ENCODE assay signal across 27 mouse cellular contexts in the genomic region with DNA sequence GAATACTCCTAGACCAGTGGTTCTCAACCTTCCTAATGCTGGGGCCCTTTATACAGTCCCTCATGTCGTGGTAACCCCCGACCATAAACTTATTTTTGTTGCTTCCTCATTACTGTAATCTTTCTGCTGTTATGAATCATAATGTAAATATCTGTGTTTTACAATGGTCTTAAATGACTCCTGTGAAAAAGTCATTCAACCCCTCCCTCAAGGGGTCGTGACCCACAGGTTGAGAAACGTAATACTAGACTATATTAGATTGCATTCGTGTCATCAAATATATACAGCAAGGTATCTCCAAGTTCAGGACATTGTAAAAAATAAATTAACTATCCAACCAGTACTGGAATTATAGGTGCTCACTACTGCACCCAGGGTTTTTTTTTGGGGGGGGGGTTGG. TPM values are rescaled to one million over a fixed set of nuclear protein-coding genes. Genes with fewer than 3 reads are reported as not detected.
"Had no signal": no experiment of that assay in that cellular context is flagged by ENCODE, and none has a peak within 500 bp of the region (broad histone marks: within the 10 kb centered on the region; RNA-seq: fewer than 3 reads in every experiment).

No protein-coding gene starts in this region.

- H3K27ac ChIP-seq: heart, adult 2 months; heart, embryonic 13.5 days; heart, embryonic 15.5 days; hindbrain, embryonic 10.5 days; hindbrain, embryonic 12.5 days; hindbrain, embryonic 14.5 days; kidney, embryonic 15.5 days; kidney, postnatal 0 days; layer of hippocampus, adult 2 months; left cerebral cortex, adult 2 months; limb, embryonic 10.5 days; limb, embryonic 12.5 days; liver, embryonic 13.5 days; liver, embryonic 15.5 days had no signal

- H3K4me2 ChIP-seq: heart, embryonic 11.5 days; heart, embryonic 13.5 days; heart, embryonic 15.5 days; hindbrain, embryonic 12.5 days; hindbrain, embryonic 14.5 days; kidney, embryonic 15.5 days; limb, embryonic 12.5 days; liver, embryonic 11.5 days; liver, embryonic 13.5 days; liver, embryonic 15.5 days had no signal

- H3K9ac ChIP-seq: heart, embryonic 13.5 days; heart, embryonic 15.5 days; hindbrain, embryonic 12.5 days; hindbrain, embryonic 14.5 days; kidney, embryonic 15.5 days; limb, embryonic 12.5 days; liver, embryonic 13.5 days; liver, embryonic 15.5 days had no signal

- H3K27me3 ChIP-seq: heart, embryonic 15.5 days; hindbrain, embryonic 12.5 days had no signal

- DNase-seq: gastrocnemius, postnatal 10 days; gastrocnemius, postnatal 36 days; heart, adult 2 months; heart, postnatal 14 days; heart, postnatal 4 days; kidney, adult 11 months; kidney, adult 2 months; kidney, adult 9 months; kidney, postnatal 14 days; liver; liver, embryonic 13.5 days had no signal

- H3K36me3 ChIP-seq: heart, embryonic 13.5 days; heart, embryonic 15.5 days; hindbrain, embryonic 10.5 days; hindbrain, embryonic 12.5 days; kidney, embryonic 15.5 days; limb, embryonic 10.5 days; limb, embryonic 12.5 days; liver, embryonic 13.5 days; liver, embryonic 15.5 days had no signal

- H3K4me3 ChIP-seq: heart, adult 2 months; heart, embryonic 13.5 days; heart, embryonic 15.5 days; hindbrain, embryonic 10.5 days; hindbrain, embryonic 12.5 days; kidney, embryonic 15.5 days; layer of hippocampus, adult 2 months; left cerebral cortex, adult 2 months; limb, embryonic 10.5 days; limb, embryonic 12.5 days; liver, embryonic 13.5 days; liver, embryonic 15.5 days had no signal

- H3K9me3 ChIP-seq: heart, embryonic 13.5 days; heart, embryonic 15.5 days; hindbrain, embryonic 10.5 days; hindbrain, embryonic 12.5 days; kidney, embryonic 15.5 days; limb, embryonic 10.5 days; limb, embryonic 12.5 days; liver, embryonic 13.5 days; liver, embryonic 15.5 days had no signal

- ATAC-seq: hindbrain, embryonic 16.5 days; inflammation-experienced regulatory T-cells, adult 6 months had no signal

RNA-seq across cellular contexts. Expression of gene Prkaa2, which starts 3.4 kb away (rescaled TPM):
- polyA plus RNA-seq: inflammation-experienced regulatory T-cells, adult 6 months had no signal
